Mouse (Mus musculus) adrenal gland, postnatal 36 days (tissue): Measurements from ENCODE around the gene Saa3. TPM values are rescaled to one million over a fixed set of nuclear protein-coding genes. Genes with fewer than 3 reads are reported as not detected.
"Not testable (repeated sequence)": the region's sequence is repeated elsewhere in the genome, so short reads cannot be mapped to it uniquely, and the experiment has no call there.

Experiments
- DNase-seq, 2 experiments: peaks; one replicate each; pipeline ENCODE4 v3.0.0; 2021; ENCODE audit warnings: mixed read lengths in 1 of 2
- long read RNA-seq, 2 experiments: library from polyadenylated mRNA; stranded (forward); transcript quantifications; one replicate each; pipeline ENCODE4 v2.0.0; 2021; ENCODE audit warnings: borderline sequencing depth in 2 of 2
- total RNA-seq, 2 experiments: library from RNA; stranded (reverse); gene quantifications; 2 replicates each; pipeline ENCODE4 v1.2.3; 2021

The Saa3 gene
- total RNA-seq, result 1 to 10 TPM; 2.1 to 2.9 TPM
- long read RNA-seq, experiment 1, partial matches to known transcripts, result 1 of 2 reads
- long read RNA-seq, experiment 1, other reads (novel, unspliced or antisense), result 0 of 2 reads
- long read RNA-seq, experiment 2, result 0 reads

DNA sequence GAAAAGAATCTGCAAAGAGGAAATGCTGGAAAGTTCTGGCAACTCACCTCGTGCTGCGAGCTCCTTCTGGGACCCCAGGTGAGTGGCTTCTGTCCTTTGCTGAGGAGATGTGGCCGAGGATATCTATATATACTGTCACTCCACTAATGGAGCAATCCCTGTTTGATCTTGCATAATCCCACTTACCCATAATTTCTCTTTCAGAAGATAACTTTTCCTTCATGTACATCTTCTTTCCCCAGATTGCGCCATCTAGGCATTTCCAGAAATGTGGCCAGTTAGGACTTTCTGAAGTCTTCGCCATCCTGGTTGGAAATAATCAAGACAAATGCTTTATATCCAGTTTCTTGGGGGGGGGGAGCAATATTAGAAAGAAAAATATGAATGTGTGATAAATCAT, at the start of gene Saa3:
Gene Saa3 (minus strand): TSS at position 101 of the 400 bp plus-strand sequence.
- DNase-seq, result no peak

DNA sequence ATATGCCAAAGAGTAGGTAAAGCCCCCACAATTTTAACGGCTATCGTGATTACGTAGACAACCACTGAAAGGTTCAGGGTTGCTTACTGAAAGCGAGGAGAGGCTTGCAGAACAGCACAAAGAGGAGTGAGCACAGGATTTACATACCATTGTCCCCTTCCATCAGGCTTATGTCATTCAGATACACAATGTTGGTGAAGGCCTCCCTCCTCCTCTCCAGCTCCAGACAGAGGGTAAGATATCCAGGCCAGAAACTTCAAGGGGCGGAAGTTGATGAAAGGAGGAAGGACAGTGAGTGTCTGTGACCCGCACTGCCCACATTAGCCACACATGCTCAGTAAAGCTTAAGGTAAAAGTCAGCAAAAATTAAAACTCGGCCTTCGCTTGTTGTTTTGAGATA, 49.2 kb upstream of the Saa3 start:
- DNase-seq, result no peak

- DNase-seq, result no peak
These were observed 47.1 kb upstream of the Saa3 start for GRCm38 (mm10) chr7:46762601-46763000.

GRCm38 (mm10) chr7:46761049-46761795, 45.7 kb upstream of the Saa3 start:
- peak; percentile 25 to 44 for DNase-seq

DNA sequence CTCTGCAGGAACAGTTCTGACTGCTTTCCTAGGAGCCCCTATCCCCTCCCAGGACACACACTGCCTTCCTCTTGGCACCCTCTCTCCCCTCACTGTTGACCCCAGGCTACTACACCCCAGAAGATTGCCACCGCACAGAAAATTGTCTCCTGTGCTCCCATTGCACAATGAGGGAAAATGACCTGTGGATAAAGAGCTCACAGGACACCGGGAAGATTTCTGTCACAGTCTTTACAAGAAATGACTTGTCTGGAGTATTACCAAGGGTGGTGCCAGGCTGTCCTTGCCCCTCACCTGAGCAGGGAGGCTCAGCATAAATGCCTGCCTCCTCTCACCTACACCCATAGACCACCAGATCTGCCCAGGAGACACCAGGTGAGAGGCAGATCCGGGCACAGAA, 36.0 kb upstream of the Saa3 start, which contains the start of gene Saa2:
Gene Saa2 (plus strand): TSS at position 301 of the 400 bp plus-strand sequence.
- DNase-seq, result no peak

DNA sequence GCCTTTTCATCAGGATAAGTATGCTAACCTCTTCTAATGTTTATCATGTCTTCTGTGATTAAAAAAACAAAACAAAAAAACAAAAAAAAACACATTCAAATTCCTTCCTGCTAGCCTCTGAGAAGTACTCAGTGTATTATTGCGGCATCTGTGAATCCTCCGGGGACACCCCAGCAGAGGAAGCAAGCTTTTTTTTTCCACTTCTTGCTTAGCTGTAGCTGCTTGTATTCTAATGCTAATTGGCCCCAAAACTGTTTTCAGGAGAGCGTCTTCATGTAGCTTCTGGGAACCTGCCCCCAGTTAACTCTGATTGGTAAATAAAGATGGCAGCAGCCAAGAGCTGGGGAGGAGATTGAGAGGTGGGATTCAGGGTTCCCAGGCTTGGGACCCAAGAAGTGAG, 33.0 kb upstream of the Saa3 start:
- DNase-seq, result no peak

- no peak for DNase-seq
These were observed 30.9 kb upstream of the Saa3 start for GRCm38 (mm10) chr7:46746381-46746780.

GRCm38 (mm10) chr7:46745816-46746215, 30.3 kb upstream of the Saa3 start:
- peak; percentile 57 to 62 for DNase-seq

DNA sequence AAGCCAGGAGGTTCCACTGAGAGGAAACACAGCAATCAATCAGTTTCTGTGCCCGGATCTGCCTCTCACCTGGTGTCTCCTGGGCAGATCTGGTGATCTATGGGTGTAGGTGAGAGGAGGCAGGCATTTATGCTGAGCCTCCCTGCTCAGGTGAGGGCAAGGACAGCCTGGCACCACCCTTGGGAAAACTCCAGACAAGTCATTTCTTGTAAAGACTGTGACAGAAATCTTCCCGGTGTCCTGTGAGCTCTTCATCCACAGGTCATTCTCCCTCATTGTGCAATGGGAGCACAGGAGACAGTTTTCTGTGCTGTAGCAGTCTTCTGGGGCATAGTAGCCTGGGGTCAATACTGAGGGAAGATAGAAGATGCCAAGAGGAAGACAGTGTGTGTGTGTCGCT, 27.4 kb upstream of the Saa3 start, which contains the start of gene Saa1:
Gene Saa1 (minus strand): TSS at position 101 of the 400 bp plus-strand sequence.
- DNase-seq, result not testable (repeated sequence)

DNA sequence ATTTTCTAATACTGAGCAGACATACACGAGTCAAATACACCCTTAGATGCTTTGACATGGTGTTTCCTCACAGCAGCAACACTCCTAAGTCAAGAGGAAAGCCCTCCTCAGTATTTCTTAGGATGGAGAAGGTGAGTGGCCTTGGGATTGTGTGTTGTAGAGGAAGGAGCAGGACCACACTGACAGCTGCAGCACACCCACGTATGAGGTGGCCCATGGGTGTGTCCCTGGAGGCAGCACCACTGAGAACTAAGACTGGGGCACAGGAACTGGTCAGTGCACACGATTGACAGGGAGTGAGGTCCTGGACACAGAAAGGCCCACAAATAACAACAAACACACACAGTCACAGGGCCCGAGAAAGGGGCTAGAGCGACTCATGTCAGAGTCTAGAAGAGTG, 24.5 kb upstream of the Saa3 start:
- not testable (repeated sequence) for DNase-seq

DNA sequence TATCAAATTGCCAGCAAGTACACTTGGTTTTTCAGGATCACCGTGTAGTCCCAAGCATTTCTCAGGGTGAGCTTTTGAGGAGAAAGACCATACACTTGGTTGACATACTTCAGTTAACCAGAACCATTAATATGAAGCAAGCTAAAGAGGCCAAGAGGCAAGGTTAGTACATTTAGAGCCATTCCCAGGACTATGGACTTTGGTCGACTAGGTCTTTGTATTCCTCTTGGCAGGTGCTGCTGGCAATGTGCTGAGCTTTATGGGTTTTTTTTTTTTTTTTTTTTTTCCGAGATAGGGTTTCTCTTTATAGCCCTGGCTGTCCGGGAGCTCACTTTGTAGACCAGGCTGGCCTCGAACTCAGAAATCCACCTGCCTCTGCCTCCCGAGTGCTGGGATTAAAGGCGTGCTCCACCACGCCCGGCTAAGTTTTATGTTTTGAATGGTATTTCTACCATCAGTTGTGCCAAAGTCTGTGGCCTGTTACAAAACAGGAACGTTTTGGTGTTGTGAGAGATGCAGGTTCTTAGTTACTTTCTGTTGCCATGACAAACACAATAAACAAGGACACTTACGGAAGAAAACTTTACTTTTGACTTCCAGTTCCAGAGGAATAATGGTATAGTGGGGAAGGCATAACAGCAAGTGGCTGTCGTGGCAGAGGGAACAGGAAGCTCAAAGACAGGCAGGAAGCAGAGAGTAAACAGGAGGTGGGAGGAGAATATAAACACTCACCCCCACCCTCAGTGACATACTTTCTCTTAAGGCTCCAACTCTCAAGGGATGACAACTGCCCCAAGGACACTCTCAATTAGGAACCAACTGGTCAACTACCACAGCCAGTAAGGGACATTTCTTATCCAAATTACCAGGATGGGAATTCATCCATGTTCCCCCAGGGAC, 23.3 kb upstream of the Saa3 start:
- no peak for DNase-seq

GRCm38 (mm10) chr7:46734983-46735382, 19.5 kb upstream of the Saa3 start:
- DNase-seq, result peak; percentile 15 to 31

GRCm38 (mm10) chr7:46732458-46732857, 17.0 kb upstream of the Saa3 start, which contains the start of gene Saa4:
Saa4 (minus strand) TSS chr7:46732603.
- no peak for DNase-seq

DNA sequence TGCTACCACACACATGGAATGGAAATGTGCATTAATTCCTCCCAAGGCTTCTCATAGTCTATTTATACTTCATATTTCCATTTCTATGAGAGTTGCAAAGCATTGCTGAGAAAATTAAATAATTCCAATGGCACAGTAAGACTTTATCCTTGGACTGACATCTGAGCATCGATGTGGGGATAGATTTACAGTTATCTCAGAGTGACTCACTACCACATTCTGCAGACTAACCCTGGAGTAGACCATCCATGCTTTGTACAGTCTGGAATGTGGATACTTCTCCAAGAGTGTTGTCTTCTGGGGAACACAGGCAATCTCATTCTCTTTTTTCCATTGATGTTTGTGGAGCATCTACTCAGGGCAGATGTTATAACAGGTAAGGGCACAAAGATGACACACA, 12.1 kb upstream of the Saa3 start:
- no peak for DNase-seq

DNA sequence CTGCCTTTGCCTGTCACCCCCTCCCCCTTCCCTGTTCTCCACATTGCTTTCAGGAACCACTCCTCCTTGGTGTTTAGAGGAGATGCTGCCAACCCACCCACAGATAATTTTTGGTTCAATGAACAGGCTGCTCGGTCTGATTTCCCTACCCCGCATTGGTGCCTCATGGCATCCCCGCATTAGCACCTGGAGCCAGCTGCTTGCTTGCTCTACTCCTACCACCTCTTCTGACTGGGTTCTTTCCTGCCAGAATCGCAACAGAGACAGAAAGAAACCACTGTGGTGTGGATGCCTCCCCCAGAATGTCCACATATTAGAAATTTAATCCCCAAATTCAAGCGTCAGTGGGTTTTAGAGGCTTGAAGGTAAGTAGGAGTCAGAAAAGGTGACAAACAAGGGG, 8.9 kb upstream of the Saa3 start:
- DNase-seq, result no peak

DNA sequence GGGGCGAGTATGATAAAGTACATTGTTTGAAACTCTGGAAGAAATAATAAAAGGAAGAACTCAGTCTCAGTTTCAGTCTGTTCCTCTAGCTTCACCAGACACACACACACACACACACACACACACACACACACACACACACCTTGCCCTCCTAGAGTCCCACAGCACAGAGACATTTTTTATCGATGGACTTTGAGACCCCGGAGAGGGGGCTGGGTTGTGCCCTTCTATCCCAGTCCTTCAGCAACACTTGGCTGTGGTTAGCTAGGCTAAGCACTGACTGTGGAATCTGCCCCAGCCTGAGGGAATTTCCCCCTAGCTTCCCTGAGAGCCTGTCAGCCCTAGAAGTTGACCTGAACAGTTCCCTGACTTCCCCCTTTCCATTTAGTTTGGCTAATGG, 8.3 kb upstream of the Saa3 start:
- no peak for DNase-seq

GRCm38 (mm10) chr7:46723354-46723753, 7.9 kb upstream of the Saa3 start:
- no peak for DNase-seq

DNA sequence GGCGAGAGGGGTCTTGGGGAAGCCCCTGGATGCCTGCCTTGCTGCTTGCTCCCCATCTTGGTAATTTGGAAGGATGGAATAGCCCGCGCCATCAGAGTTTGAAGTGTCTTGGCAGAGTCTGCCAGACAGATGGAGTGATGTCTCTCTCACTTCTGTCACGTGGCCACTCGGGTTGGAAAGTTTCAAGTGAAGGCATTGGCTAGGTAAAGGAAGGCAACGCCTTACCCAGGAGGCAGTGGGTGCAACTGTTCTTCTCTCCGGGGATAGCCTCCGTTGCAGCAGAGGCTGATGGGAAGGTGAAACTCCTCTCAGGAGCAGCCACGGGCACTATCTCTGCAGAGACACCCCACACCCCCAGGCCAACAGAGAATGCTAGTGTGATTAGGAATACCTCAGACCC, 5.0 kb upstream of the Saa3 start:
- DNase-seq, result no peak

GRCm38 (mm10) chr7:46719526-46719925, 4.0 kb upstream of the Saa3 start:
- peak; percentile 52 to 61 for DNase-seq

- DNase-seq, result no peak
These were observed 3.2 kb upstream of the Saa3 start for GRCm38 (mm10) chr7:46718591-46719270.

DNA sequence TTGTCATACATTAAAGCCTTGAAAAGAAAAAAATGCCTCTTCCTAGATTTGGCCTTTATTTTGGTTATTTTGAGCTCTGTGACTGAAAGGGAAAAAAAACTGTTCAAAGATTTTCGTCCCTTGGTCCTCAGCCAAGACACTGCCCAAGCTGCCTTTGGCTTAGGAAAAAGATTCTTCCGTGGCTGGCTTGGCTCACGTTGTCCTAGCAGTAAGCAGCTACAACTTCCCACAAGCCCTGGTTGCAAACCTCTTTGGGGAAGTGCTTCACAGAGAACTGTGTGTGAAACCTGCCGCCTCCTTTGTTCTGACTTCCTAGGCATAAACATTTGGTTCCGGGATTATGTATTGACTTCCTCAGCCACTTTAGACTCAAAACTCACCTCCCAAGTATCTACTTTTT, 1.4 kb upstream of the Saa3 start:
- DNase-seq, result peak; percentile 41 to 63

DNA sequence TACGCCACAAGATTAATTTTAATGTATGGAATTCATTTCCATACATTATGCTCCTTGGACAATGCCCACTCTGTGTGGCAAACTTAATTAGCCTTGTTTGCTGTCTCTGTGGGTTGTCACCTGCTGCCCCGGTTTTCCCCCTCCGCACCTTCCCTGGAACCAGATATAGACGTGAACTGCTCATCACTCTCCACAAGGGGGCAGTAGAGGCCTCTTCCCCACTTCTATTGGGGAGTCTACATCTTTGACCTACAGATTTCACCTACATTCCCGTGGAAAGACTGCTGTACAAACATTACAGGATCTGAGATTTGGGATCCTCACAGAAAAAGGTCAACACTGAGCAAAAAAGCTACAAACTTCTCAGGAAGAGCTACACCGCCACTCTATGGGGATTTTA, 982 bp downstream of the Saa3 start:
- peak; percentile 70 to 74 for DNase-seq
